Mouse (Mus musculus) hindbrain, embryonic 12.5 days (tissue): ENCODE results near the gene Fitm2. TPM values are rescaled to one million over a fixed set of nuclear protein-coding genes. Genes with fewer than 3 reads are reported as not detected.
A peak's percentile ranks its signal among the peaks of the same experiment; 100 is the strongest.

Experiments used
- ATAC-seq: fragments of 200-750 bp; cut with Nextera tagmentation; 2 replicates; pipeline ENCODE4 v1.8.0; 2017; ENCODE audit warnings: moderate TSS enrichment; ENCODE audit not compliant: low FRiP score
- H3K27ac ChIP-seq: fragments of 300-500 bp; sonication (generic); 2 replicates; pipeline ENCODE4 v1.5.1; 2016; ENCODE audit warnings: mild to moderate bottlenecking
- H3K27me3 ChIP-seq: fragments of 300-500 bp; sonication (generic); 2 replicates; pipeline ENCODE4 v1.6.1; 2016; ENCODE audit warnings: mild to moderate bottlenecking
- H3K36me3 ChIP-seq: fragments of 300-500 bp; sonication (generic); 2 replicates; pipeline ENCODE4 v1.6.1; 2016; ENCODE audit warnings: mild to moderate bottlenecking
- H3K4me1 ChIP-seq: fragments of 300-500 bp; sonication (generic); 2 replicates; pipeline ENCODE4 v1.6.1; 2016
- H3K4me2 ChIP-seq: fragments of 300-500 bp; sonication (generic); replicated peaks from 2 replicates; pipeline ENCODE4 v1.6.1; 2016; ENCODE audit warnings: mild to moderate bottlenecking
- H3K4me3 ChIP-seq: fragments of 300-500 bp; sonication (generic); 2 replicates; pipeline ENCODE4 v1.5.1; 2016; ENCODE audit warnings: mild to moderate bottlenecking
- H3K9ac ChIP-seq: fragments of 300-500 bp; sonication (generic); 2 replicates; pipeline ENCODE4 v1.6.1; 2016; ENCODE audit warnings: mild to moderate bottlenecking, moderate library complexity
- H3K9me3 ChIP-seq: fragments of 300-500 bp; sonication (generic); replicated peaks from 2 replicates; pipeline ENCODE4 v1.6.1; 2016; ENCODE audit warnings: mild to moderate bottlenecking
- WGBS: fragments of 180-500 bp; shearing (Covaris S2); methylation state at CpG from one replicate; pipeline ENCODE4 v1.1.7; 2016; 5-methylcytosine and 5-hydroxymethylcytosine counted together
- polyA plus RNA-seq: library from polyadenylated mRNA; unstranded; fragments of >200 nt; fragmentation: Nextera tagmentation; extraction: Ambion mirVana; gene quantifications from 2 replicates; pipeline ENCODE4 v1.2.1, GENCODE M21; 2016

Fitm2 gene
- 13.0 and 13.1 TPM in 2 replicates for polyA plus RNA-seq

DNA sequence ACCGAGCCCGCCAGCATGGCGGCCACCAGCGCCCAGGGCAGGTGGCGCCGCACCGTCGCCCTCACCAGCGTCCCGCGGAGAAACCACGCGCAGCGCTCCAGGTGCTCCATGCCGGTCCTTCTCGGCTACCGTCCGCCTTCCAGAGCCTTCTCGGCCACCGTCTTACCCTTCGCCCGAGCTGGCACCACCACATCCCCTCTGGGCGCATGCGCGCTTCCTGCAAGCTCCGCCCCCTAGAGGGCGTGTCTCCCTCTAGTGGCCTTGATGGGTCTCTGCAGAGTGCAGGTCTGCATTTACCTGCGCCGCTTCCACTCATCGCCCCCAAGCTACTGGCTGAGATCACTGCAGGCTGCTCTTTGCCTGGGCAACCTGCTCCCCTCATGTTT lies at the start of gene Fitm2:
Gene Fitm2, minus strand, starts transcription at position 164 of the 386 bp plus-strand sequence.
- H3K4me2 ChIP-seq: peak within 1 kb of the TSS; percentile 82
- peaks cover 10% of the 10 kb centered on the region for H3K4me1 ChIP-seq
- peak within 1 kb of the TSS; percentile 81 for H3K9ac ChIP-seq
- WGBS: 0% methylated on average over 30 of the region's 30 CpGs
- ATAC-seq: peak; percentile 94
- peak within 1 kb of the TSS; percentile 78 for H3K4me3 ChIP-seq
- peaks cover 23% of the 10 kb centered on the region for H3K36me3 ChIP-seq
- H3K27me3 ChIP-seq: no peaks in the 10 kb centered on the region
- no peaks in the 10 kb centered on the region for H3K9me3 ChIP-seq
- peak within 1 kb of the TSS; percentile 81 for H3K27ac ChIP-seq

DNA sequence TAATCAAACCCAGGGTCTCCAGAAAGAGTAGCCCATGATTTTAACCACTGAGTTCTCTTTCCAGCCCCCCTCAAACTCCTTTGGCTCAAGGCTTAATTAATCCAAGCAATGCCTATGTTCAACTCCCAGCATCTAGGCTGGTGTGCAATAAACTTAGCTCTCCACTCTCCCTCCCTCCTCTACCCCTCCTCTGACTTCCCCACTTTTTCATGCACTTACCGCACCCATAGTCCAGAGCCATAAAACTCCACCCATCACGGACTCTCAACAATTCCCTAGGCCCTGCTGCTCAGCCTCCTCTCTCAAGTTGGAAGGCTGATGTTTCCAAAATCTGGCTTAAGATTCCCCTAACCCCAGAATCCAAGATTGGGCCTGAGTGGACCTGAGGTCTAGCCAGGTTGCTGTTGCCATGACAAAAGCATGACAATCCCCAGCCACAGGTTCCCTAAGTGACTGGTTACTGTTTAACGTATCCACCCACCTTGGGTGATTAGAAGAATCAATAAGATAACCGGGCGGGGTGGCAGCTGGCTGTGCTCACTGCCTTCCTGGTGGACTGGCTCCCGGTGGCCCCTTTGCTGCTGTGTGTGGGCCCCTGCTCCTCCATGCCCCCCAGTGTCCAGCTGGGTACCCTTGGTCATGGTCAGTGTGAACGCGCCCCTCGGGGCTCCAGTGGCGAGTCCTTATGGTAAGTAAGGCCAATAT lies 34.0 kb upstream of the Fitm2 start, which contains the start of gene Hnf4a:
Gene Hnf4a, plus strand, starts transcription at position 509 of the 705 bp plus-strand sequence.
- Histone ChIP-seq H3K4me2 (no peak within 1 kb of the TSS), H3K9ac (no peak within 1 kb of the TSS), H3K27ac (no peak within 1 kb of the TSS), H3K36me3 (no peaks in the 10 kb centered on the region), H3K9me3 (no peaks in the 10 kb centered on the region), H3K4me3 (no peak within 1 kb of the TSS), H3K4me1 (no peaks in the 10 kb centered on the region), H3K27me3 (no peaks in the 10 kb centered on the region)
- no peak for ATAC-seq
- WGBS: 81% methylated on average over 10 of the region's 10 CpGs

DNA sequence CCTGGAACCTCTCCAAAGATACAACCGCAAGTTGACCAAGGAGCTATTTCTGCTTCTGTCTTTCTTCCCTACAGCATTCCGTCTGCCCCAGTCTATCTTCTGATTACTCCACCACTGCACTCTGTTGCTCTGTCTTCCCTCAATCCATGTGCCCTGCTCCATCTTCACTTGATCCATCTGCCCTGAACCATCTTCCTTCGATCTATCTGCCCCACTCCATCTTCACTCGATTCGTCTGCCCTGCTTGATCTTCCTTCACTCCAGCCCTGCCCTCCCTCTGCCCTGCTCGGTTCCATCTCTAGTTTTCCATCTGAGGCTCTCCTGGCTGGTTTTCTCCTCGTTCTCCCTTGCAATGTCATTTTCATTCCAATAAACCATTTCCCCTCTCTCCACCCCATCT lies 30.8 kb upstream of the Fitm2 start:
- 74% methylated on average over 7 of the region's 7 CpGs for WGBS
- Histone ChIP-seq H3K9ac (no peak overlapping the region), H3K4me2 (no peak overlapping the region), H3K27me3 (no peaks in the 10 kb centered on the region), H3K4me3 (no peak overlapping the region), H3K9me3 (no peaks in the 10 kb centered on the region), H3K4me1 (no peaks in the 10 kb centered on the region), H3K36me3 (no peaks in the 10 kb centered on the region), H3K27ac (no peak overlapping the region)
- ATAC-seq: no peak

DNA sequence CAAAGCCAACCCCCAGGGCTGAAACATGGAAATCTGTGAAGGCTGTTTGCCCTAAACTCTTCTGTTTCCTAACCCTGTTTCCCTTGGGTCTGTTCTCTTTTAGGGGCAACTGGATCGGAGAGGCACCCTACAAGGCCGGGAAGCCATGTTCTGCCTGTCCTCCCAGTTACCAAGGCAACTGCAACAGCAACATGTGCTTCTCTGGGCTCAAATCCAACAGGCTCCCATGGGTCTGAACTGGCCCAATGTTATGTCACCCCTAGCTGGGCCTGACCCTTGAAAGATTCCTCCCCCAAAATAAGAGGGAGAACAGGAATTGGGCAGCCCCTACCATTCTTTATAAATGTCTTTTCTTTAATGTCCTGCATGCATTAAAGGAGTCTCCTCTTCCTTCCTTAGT lies 29.8 kb upstream of the Fitm2 start:
- H3K4me1 ChIP-seq: no peaks in the 10 kb centered on the region
- ATAC-seq: no peak
- no peaks in the 10 kb centered on the region for H3K27me3 ChIP-seq
- no peak overlapping the region for H3K4me2 ChIP-seq
- 70% methylated on average over 2 of the region's 2 CpGs for WGBS
- H3K9me3 ChIP-seq: no peaks in the 10 kb centered on the region
- no peaks in the 10 kb centered on the region for H3K36me3 ChIP-seq
- no peak overlapping the region for H3K4me3 ChIP-seq
- H3K9ac ChIP-seq: no peak overlapping the region
- no peak overlapping the region for H3K27ac ChIP-seq

DNA sequence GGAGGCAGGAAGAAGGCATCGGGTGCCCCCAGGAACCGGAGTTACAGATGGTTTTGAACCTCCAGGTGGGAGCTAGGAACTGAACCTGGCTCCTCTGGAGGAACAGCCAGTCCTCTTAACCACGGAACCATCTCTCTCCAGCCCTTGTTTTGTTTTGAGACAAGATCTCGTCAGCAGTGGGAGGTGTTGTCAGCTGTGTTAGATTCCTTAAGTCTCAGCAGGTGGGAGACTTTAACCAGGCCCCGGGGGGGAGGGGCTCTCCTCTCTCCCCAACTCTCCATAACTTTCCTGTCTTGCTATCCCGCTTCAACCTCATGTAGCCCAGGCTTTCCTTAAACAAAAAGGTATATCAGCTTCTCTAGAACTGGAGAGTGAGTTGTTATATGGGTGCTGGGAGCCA lies 22.0 kb upstream of the Fitm2 start:
- no peak for ATAC-seq
- Histone ChIP-seq H3K9me3 (no peaks in the 10 kb centered on the region), H3K9ac (no peak overlapping the region), H3K4me3 (no peak overlapping the region), H3K27ac (no peak overlapping the region), H3K4me2 (no peak overlapping the region), H3K4me1 (peaks cover 18% of the 10 kb centered on the region), H3K27me3 (no peaks in the 10 kb centered on the region), H3K36me3 (no peaks in the 10 kb centered on the region)
- 34% methylated on average over 6 of the region's 6 CpGs for WGBS

DNA sequence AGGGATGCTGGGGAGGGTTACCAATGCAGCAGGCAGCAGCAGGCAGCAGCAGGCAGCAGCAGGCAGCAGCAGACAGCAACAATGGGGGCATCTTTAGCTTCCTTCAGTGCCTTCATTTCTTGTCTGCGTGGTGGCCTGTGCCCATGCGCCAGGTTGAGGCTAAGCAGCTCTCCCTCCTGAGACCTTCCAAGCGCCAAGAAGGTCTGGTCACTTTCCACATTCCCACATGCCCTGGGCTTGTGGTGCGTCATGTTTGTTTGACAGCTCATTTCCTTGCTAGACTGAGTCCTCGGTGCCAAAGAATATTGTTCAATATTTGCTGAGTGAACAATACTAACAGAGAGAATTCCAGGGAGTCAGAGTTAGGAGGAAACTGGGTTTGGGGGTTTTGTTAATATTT lies 21.5 kb upstream of the Fitm2 start:
- Histone ChIP-seq H3K27ac (no peak overlapping the region), H3K27me3 (no peaks in the 10 kb centered on the region), H3K4me2 (no peak overlapping the region), H3K9ac (no peak overlapping the region), H3K4me3 (no peak overlapping the region), H3K4me1 (peaks cover 18% of the 10 kb centered on the region), H3K9me3 (no peaks in the 10 kb centered on the region), H3K36me3 (no peaks in the 10 kb centered on the region)
- no peak for ATAC-seq
- WGBS: 54% methylated on average over 5 of the region's 5 CpGs

DNA sequence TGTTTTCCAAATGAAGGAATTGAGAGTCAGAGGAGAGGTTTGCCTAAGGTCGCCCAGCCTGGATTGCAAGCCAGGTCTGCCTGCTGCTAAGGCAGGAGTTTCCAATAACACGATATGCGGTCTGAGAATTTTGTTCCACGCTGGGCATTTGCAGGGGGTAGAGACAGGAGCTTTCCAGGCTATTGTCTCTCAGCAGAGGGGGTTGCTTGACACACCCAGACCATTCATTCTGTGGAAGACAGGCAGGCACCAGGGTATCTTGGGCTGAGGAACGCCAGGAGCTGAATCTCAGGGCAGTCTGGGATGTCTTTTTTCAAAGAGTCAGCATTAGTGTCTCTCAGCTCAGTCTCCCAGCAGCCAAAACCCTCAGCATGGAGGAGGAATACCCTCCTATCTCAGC lies 20.6 kb upstream of the Fitm2 start:
- peaks cover 18% of the 10 kb centered on the region for H3K4me1 ChIP-seq
- no peak overlapping the region for H3K27ac ChIP-seq
- H3K36me3 ChIP-seq: no peaks in the 10 kb centered on the region
- H3K27me3 ChIP-seq: no peaks in the 10 kb centered on the region
- no peak overlapping the region for H3K4me3 ChIP-seq
- 21% methylated on average over 5 of the region's 5 CpGs for WGBS
- no peaks in the 10 kb centered on the region for H3K9me3 ChIP-seq
- H3K9ac ChIP-seq: no peak overlapping the region
- ATAC-seq: no peak
- H3K4me2 ChIP-seq: no peak overlapping the region

DNA sequence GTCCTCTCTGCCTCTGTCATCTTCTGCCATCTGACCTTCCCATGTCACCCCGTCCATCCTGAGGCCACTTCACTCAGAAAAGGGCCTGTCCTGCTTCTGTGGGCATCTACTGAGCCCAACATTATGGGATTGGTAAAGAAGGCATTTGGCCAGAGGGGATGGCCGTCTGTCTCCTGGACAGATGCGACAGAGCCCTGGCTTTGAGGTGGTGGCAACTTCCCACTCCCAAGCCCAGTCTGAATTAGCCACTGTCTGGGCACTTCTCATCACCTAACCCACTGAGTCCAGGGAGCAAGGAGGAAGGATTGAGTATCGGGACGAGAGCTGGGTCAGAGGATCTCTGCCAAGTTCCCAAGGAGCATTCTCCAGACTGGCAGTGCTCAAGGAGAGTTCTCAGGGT lies 19.6 kb upstream of the Fitm2 start, which contains the start of gene R3hdml:
Gene R3hdml, plus strand, starts transcription at position 301 of the 400 bp plus-strand sequence.
- Histone ChIP-seq H3K4me1 (peaks cover 18% of the 10 kb centered on the region), H3K9ac (no peak within 1 kb of the TSS), H3K27me3 (no peaks in the 10 kb centered on the region), H3K4me2 (no peak within 1 kb of the TSS), H3K9me3 (no peaks in the 10 kb centered on the region), H3K27ac (no peak within 1 kb of the TSS), H3K36me3 (no peaks in the 10 kb centered on the region), H3K4me3 (no peak within 1 kb of the TSS)
- ATAC-seq: no peak
- WGBS: 83% methylated on average over 5 of the region's 5 CpGs

DNA sequence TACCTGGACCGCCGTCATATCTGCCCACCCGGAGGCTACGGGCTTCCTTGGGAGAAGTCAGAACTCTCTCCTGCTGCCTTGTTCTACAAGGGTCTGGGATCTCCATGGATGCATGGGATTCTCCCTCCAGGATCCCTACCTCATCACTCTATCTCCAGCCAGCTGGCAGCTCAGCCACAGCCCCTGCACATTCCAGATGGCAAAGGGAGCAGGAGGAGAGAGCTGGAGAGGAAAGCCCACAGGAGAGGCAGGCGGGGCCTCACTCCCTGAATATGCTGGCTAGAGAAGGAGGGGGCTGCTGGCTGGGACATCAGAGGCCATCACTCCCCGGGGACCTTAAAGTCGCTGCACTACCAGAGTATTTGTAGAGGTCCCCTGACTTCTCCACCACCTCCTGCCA lies 18.9 kb upstream of the Fitm2 start:
- Histone ChIP-seq H3K27me3 (no peaks in the 10 kb centered on the region), H3K9me3 (no peaks in the 10 kb centered on the region), H3K9ac (no peak overlapping the region), H3K4me3 (no peak overlapping the region), H3K36me3 (no peaks in the 10 kb centered on the region), H3K27ac (no peak overlapping the region), H3K4me1 (peaks cover 18% of the 10 kb centered on the region), H3K4me2 (no peak overlapping the region)
- 64% methylated on average over 7 of the region's 7 CpGs for WGBS
- ATAC-seq: no peak

DNA sequence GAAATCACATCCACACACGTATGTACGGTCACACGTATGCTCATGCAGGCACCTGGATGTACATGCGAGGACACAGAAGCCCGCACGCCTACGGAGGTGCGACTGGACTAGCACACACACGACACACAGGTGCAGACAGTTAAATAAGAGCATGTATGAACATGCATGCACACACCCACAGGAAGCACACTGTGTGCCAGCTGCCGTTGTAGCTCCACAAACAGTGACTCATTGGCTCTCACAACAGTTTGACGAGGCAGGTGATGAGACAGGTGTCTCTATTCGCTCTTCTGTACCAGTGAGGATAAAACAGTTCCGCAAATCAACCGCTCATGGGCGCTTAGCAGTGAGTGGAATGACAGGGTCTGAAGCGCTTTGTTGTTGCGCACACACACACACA lies 18.2 kb upstream of the Fitm2 start:
- no peak overlapping the region for H3K4me3 ChIP-seq
- H3K9ac ChIP-seq: no peak overlapping the region
- peaks cover 18% of the 10 kb centered on the region for H3K4me1 ChIP-seq
- no peaks in the 10 kb centered on the region for H3K36me3 ChIP-seq
- no peak overlapping the region for H3K27ac ChIP-seq
- no peaks in the 10 kb centered on the region for H3K9me3 ChIP-seq
- no peaks in the 10 kb centered on the region for H3K27me3 ChIP-seq
- 94% methylated on average over 17 of the region's 17 CpGs for WGBS
- H3K4me2 ChIP-seq: no peak overlapping the region
- no peak for ATAC-seq

DNA sequence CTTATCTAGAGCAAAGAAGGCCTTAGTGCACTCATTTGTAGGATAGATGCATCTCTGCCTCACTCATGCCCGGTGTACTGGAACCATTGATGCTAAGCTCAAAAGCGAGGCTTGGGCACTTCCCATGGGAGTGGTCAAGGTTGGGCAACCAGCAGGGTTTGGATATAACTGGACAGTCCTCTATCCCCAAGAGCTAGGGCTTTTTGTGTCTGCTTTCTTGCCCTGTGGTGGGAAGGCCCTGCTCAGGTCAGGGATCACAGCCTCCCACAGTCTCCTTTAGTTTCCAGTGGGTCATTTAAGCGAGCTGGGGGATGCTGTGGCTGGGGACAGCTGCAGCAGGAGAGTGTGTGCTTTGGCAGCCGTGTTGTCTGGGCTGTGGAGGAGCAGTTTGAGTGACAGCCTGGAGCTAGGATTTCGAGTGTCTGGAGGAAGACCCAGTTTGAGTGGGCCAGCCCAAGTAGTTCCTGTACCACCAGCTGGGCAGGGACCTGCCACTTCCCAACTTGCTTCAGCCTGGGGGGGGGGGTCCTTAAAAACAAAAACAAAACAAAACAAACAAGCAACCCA lies 17.4 kb upstream of the Fitm2 start:
- Histone ChIP-seq H3K4me1 (peaks cover 18% of the 10 kb centered on the region), H3K27me3 (no peaks in the 10 kb centered on the region), H3K4me3 (no peak overlapping the region), H3K27ac (no peak overlapping the region), H3K36me3 (no peaks in the 10 kb centered on the region), H3K9me3 (no peaks in the 10 kb centered on the region), H3K9ac (no peak overlapping the region), H3K4me2 (no peak overlapping the region)
- ATAC-seq: no peak
- WGBS: 61% methylated on average over 5 of the region's 5 CpGs

DNA sequence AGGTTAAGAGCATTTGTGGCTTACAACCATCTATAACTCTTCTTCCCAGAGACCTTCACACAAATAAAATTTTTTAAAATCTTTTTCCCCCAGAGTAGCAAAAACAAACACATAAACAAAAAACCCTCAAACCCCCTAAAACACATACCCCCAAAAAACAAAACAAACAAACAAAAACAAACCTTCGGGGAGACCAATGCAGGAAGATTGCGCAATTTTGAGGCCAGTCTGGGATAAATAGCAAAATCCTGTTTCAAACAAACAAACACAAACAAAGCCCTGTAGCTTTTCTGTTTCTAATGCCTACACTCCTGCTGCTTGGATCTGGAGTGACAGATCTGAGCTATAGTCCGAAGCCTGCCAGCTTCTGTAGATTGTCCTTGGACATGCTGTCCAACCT lies 14.9 kb upstream of the Fitm2 start:
- peaks cover 5% of the 10 kb centered on the region; the same call in 1 of the 2 replicates for H3K4me1 ChIP-seq
- H3K9ac ChIP-seq: no peak overlapping the region
- H3K36me3 ChIP-seq: no peaks in the 10 kb centered on the region
- no peak overlapping the region for H3K27ac ChIP-seq
- ATAC-seq: no peak
- H3K27me3 ChIP-seq: peaks cover 3% of the 10 kb centered on the region; the same call in 1 of the 2 replicates
- H3K4me2 ChIP-seq: no peak overlapping the region
- 95% methylated on average over 3 of the region's 3 CpGs for WGBS
- H3K9me3 ChIP-seq: no peaks in the 10 kb centered on the region
- no peak overlapping the region for H3K4me3 ChIP-seq

DNA sequence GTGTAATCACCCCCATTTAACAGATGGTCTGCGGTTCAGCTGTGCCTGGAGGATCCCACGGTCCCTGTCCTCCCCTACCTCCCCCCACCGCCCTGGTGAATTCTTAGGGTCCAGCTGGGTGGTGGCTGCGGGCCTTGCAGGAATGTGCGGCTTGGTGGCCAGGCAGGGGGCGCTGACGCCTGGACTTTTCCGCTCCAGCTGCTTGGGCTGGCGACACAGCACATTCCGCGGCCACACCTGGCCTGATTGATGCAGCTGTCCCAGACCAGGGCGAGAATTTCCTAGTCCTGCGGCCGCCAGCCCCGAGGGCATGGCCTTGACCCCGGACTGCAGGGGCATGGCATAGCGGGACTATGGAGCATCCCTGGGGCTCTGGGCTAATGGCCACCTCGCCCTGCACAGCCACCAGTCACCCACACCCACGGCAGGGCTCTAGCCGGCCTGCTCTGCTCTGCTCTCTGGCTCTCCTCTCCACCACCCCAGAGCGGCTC lies 9.2 kb upstream of the Fitm2 start:
- Histone ChIP-seq H3K4me2 (peak overlapping the region; percentile 49), H3K27me3 (peaks cover 23% of the 10 kb centered on the region), H3K27ac (no peak overlapping the region), H3K4me1 (peaks cover 8% of the 10 kb centered on the region), H3K9ac (peak overlapping the region; percentile 50), H3K4me3 (peak overlapping the region; percentile 28), H3K9me3 (no peaks in the 10 kb centered on the region), H3K36me3 (no peaks in the 10 kb centered on the region)
- 3% methylated on average over 21 of the region's 21 CpGs for WGBS
- ATAC-seq: no peak
